Mouse (Mus musculus): ENCODE measurements around the gene Fhad1.

Gene Fhad1

DNA sequence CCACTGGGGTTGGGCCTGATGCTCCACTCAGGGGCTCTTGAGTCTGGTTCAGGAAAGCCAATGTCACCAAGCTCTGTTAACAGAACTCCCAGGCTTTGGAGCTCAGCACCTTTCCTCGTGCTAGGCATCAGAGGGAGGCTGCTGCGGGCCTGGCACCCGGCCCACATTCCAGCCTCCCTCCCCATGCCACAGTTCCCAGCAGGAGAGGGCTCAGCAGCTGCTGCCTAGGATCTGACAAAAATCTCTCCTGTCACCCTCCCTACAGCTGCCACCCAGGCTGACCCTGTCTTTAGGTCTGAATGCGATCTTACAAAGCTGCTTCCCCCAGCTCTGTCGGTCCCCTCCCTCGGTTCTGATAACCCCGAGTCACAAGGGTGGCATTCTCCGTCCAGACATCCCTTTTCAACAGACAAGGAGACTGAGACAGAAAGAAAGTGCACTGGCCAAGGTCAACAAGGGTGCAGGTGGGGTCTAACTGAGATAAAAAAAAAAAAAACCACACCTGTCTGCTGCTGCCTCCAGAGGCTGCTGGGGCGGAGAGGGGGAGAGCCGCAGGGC is 147.9 kb downstream of the Fhad1 start:
- in situ Hi-C loops (cut with MboI; ENCODE audit: low sequenced_read_pairs): no loop called here

DNA sequence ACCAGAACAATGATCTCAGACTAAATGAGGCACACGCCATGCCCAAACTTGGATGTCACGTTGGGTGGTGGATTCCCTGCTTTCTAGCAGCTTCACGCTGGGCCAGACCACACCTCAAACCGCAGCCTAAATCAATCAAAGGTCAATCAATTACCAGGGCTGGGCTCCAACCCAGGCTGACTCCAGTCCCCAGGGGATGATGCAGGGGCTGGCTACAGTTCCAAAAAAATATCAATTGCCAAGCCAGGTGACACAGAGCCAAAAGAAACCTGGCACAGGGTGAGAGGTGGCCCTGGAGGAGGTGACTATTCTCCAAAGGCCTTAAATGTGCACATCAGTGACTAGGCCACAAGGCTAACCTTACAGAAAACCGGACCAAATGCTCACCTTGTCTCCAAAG is 149.3 kb downstream of the Fhad1 start:
- in situ Hi-C loops (cut with MboI; ENCODE audit: low sequenced_read_pairs): no loop called here

GRCm38 (mm10) chr4:141865006-141865405 is 149.9 kb downstream of the Fhad1 start:
- in situ Hi-C loops (cut with MboI; ENCODE audit: low sequenced_read_pairs): no loop called here

- in situ Hi-C loops (cut with MboI; ENCODE audit: low sequenced_read_pairs): no loop called here
These were observed 150.4 kb downstream of the Fhad1 start for GRCm38 (mm10) chr4:141864506-141864905.

DNA sequence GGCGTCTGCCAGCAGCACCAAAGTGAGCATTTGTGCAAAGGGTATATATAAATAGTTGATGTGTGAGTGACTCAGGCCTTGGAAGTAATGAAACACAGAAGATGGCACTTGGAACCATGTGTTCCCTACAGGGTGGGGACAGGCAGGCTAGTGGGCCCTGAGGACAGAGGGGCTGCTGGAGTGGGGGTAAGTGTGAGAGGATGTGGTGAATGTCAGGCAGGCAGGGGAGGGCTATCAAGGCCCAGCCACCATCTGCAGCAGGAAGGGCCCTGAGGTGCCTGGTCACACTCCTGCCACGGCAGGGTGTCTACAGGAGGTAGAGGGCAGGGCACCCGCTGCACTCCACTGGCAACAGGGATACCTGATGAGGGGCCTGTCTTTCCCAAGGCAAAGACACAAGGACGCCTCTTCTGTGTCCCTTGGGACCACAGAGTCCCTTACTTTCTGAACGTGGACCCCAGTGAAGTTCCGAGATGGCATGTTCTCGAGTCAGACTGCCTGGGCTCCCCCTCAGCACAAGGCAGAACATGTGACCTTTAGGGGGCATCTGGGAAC is 151.1 kb downstream of the Fhad1 start:
- in situ Hi-C loops (cut with MboI; ENCODE audit: low sequenced_read_pairs): no loop called here

GRCm38 (mm10) chr4:141862867-141863266 is 152.0 kb downstream of the Fhad1 start:
- in situ Hi-C loops (cut with MboI; ENCODE audit: low sequenced_read_pairs): no loop called here

GRCm38 (mm10) chr4:141861591-141862295 is 153.1 kb downstream of the Fhad1 start:
- in situ Hi-C loops (cut with MboI; ENCODE audit: low sequenced_read_pairs): no loop called here

GRCm38 (mm10) chr4:141860246-141860841 is 154.5 kb downstream of the Fhad1 start:
- in situ Hi-C loops (cut with MboI; ENCODE audit: low sequenced_read_pairs): no loop called here

GRCm38 (mm10) chr4:141859351-141859750 is 155.5 kb downstream of the Fhad1 start:
- in situ Hi-C loops (cut with MboI; ENCODE audit: low sequenced_read_pairs): no loop called here

GRCm38 (mm10) chr4:141858501-141858900 is 156.4 kb downstream of the Fhad1 start:
- in situ Hi-C loops (cut with MboI; ENCODE audit: low sequenced_read_pairs): no loop called here

- in situ Hi-C loops (cut with MboI; ENCODE audit: low sequenced_read_pairs): no loop called here
These were observed 157.4 kb downstream of the Fhad1 start for GRCm38 (mm10) chr4:141857422-141857930.

DNA sequence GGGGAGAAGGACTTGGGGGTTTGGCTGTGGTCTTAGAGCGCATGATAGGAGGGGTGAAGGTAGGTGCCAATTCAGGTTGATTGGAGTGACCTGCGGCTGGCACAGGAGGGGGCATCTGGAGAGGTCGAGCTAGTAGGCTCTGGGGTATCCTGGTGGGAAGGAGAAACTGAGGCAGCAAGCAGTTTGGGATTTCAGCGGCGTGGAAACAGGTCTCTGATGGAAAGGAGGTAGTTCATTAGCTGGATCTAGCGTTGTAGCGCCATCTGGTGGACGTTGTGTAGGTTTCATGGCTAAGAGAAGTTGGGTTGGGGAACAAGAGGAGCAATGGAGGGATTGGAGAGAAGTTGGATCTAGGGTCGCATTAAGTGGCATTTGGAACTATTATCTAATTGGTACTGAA is 161.4 kb downstream of the Fhad1 start:
- in situ Hi-C loops (cut with MboI; ENCODE audit: low sequenced_read_pairs): no loop called here

DNA sequence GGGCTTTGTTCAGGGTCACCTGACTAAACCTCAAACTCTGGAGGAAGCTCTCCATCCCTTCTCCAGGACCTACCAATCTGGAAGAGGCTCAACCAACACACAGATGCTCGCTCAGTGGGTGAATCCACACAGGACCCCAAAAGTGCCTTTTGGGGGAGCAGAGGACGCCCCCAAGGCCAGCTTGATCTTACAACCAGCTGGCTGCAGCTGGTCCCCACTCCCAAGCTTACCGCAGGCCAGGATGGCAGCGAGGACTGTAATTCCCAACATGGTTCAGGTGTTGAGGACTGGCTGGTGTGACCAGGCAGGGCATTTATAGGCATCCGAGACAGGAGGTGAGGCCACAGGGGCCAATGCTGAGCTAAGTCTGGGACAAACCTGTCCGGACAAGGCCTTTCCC is 168.9 kb downstream of the Fhad1 start, which contains the start of gene Ctrc:
TSS of gene Ctrc (minus strand) at position 361 of the 400 bp plus-strand sequence.
- in situ Hi-C loops (cut with MboI; ENCODE audit: low sequenced_read_pairs): no loop called here

Data from CH12F3 (cell line).